Mouse (Mus musculus) embryo, embryonic 9.5 days (tissue): ENCODE results near the gene Cacng7.
A peak's percentile ranks its signal among the peaks of the same experiment; 100 is the strongest.

ENCODE experiments used
- DNase-seq: peaks from one replicate; pipeline ENCODE4 v3.0.0-alpha.2; 2017; ENCODE audit errors: extremely low spot score

The Cacng7 gene

DNA sequence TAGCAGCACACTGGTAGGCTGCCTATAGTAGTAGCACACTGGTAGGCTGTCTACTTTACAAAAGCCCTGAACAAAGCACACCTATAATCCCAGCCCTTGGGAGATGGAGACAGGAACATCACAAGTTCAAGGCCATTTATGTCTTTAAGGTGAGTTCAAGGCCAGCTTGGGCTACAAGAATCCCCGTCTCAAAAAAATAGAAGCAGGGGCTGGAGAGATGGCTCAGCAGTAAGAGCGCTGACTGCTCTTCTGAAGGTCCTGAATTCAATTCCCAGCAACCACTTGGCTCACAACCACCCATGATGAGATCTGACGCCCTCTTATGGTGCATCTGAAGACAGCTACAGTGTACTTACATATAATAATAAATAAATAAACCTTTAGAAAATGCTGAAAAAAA is 12.5 kb downstream of the Cacng7 start:
- DNase-seq, result no peak

DNA sequence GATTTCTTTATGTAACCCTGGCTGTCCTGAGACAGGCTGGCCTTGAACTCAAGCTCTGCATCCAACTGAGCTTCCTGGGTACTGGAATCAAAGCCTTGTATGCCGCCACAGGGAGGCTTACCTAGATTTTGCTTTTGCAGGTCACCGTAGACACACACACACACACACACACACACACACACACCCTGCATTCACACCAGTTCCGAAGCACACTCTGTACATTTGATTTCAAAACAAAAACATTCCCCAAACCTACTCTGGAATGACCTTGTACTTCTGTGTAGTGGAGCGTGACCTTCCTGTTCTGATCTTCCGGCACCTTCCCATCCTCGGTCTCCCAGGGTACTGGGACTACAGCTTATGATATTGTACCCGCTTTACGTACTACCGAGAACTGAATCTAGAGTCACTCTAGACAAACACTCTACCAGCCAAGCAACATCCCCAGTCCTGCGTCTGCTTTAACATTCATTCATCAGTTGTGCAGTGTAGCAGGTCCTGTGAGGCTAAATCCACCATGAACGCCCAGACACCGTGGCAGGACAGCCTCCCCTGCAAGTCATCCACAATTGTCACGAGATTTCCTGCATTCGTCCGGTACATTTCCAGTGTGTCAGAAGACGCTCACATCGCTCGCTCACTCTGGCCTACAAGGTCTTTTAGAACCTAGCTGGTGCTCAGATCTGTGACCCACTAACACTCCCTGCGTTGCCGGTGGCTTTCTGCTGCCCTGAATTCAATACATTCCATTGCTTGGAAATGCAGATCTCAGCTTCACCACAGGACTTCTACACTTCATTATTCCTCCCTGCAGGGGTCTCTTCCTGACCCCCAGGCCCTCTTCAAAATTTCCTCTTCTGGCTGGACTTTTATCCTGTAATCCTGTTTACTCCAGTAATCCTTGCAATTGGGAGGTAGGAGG is 14.9 kb downstream of the Cacng7 start:
- DNase-seq, result no peak

DNA sequence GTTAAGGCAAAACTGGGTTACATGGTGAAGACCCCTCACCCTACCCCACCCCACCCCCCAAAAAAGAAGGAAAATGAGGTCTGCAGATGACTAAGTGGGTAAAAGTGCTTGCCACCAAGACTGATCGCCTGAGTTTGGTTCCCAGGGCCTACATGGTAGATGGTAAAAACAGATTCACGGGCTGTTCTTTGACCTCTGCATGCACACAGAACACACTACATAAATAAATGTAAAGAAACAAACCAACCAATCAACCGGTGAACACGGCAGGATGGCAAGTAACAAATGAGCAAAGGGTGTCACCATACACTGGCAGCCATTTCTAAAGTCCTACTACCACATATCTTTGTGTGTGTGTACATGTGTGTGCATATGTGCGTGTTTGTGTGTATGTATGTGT is 15.6 kb downstream of the Cacng7 start:
- DNase-seq, result no peak

DNA sequence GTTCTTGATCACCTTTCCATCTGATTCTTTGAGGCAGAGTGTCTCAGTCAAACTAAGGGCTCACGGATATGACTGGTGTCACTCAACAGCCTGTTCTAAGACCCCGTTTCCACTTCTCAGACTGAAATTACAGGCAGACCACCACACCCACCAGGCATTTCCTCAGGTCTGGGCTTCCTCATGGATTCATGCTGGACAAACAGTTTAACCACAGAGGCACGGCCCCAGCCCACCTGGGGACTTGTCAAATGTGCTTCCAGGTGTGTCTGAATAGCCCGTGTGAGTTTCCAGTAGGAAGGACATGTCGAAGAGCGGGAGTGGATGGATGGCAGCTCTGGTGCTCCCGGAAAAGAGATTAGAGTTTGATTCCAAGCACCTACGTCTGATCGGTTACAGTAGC is 17.0 kb downstream of the Cacng7 start:
- DNase-seq, result no peak

DNA sequence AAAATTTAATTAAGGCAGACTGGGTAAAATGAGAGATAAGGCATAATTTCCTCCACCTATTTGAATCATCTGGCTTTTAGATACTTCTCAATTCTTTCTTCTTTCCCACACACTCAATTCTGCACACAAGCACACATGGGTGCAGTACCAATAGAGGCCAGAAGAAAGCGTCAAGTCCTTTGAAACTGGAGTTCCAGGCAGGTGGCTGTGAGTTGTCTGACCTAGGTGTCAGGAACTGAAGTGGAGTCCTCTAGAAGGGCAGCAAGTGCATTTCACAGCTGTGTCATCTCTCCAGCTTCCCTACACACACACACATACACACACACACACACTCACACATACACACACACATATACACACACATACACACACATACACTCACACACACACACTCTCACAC is 18.8 kb downstream of the Cacng7 start:
- DNase-seq, result no peak

DNA sequence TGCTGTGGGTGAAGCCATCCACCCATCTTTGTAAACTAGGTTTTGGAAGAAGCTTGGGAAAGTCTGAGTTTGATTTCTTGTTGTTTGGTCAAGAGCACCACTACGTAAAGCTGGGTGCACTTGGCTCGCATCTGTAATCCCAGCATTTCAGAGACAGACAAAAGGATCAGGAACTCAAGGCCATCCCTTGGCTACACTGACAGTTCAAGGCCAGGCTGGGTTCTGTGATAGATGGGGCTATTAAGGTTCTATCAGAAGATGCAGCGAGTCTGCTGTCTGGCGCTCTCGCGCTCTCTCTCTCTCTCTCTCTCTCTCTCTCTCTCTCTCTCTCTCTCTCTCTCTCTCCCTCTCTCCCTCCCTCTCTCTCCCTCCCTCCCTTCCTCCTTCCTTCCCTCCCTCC is 22.1 kb downstream of the Cacng7 start:
- no peak for DNase-seq

DNA sequence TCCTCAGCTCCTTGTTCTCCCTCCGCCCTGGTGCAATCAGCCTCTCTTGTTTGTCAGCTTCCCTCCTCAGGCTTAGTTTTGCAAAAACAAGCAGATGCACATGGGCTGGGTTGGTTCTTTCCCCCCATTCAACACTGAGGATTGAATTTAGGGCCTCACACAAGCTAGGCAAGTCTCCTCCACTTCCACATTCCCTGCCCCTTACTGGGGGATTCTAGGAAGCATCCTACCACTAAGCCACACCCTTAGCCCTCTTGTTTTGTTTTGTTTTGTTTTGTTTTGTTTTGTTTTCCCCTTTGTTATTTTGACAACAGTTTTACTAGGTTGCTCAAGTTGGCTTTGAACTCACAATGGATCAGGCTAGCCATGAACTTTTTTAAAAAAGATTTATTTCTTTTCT is 27.9 kb downstream of the Cacng7 start:
- DNase-seq, result no peak

DNA sequence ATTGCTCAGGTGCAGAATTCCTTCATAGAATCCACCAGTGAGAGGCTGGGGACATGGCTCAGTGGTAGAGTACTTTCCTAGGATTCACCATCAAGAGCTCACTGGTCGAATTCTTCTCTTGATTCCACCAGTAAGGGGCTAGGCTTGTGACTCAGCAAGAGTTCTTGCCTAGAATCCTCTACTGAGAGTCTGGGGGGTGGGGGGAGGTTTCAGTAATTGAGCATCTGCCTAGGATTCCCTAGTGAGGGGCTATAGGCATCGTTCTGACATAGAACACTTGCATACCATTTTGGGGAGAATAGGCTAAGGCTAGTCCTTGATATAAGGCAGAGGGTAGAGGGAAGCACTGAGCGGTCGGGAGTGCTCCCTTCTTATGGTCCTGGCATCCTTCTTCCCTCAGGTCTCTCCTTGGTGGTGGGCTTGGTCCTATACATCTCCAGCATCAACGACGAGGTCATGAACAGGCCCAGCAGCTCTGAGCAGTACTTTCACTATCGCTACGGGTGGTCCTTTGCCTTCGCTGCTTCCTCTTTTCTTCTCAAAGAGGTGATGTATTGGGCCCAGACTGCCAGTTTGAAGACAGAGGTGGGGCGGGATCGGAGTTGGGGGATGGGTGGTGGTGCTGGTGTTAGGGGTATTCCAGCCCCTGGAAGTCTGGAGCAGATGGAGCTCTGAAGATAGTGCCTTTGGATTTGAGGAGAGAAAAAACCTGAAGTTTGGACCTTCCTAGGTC is 33.0 kb downstream of the Cacng7 start:
- no peak for DNase-seq

DNA sequence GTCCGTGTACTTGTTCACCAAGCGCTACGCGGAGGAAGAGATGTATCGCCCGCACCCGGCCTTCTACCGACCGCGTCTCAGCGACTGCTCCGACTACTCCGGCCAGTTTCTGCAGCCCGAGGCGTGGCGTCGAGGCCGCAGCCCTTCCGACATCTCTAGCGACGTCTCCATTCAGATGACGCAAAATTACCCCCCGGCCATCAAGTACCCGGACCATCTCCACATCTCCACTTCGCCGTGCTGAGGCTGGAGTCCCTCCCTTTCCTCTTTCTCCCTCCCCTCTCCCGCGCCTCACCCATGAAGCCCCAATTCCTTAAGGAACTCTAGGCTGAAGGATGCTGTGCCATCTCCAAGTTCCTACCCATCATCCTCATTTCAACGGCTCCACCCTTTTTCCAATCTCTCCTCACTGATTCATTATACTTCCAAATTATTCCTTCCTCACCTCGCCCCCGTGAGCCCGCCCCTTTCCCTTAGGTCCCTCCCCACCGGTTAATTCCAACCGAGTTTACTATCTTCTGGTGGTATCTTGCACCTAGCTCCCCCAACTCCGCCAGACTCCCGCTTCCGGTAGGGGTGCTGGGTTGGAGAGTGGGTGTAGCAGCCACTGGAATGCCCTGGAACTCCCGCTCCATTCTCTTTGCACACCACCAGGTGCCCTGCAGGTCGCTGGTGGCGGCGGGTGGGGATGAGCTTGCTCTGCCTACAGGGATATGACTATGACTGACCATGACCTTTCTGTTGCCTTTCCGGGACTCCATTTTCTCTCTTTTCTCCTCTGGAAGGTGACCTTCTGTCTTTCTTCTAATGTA is 34.2 kb downstream of the Cacng7 start:
- DNase-seq, result no peak

DNA sequence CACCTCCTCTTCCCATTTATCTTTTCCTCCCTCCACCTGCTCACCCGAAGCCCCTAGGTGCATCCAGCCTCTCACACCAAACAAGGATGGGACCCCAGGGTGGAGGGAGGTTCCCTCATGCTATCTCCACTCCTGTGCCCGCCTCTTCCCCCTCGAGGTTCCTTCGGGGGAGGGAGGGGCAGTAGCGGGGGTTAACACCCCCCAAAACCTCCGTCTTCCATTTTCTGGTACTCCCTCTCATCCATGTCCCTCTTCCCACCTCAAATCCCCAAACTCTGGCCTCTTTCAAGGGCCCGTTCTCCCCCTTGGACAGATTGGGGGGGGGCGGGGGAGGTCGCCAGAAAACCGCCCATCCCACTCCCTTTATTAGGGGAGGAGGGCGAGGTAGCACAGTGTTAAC is 34.8 kb downstream of the Cacng7 start:
- no peak for DNase-seq

DNA sequence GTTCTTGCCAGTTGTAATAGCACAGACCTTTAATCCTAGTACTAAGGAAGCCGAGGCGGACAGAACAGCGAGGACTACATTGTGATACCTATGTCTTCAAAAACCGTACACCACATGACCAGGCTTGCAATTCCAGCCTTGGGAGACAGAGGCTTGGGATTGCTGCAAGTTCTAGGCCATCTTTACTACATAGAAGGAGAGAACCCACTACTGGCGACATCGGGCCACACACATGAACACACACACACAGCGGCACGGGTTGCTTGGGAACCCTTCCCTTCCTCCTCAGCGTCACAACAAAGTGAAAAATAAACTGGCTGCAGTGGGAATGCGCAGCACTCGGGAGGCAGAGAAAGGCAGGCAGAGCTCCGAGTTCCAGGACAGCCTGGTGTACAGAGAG is 35.6 kb downstream of the Cacng7 start:
- peak; percentile 19 for DNase-seq

DNA sequence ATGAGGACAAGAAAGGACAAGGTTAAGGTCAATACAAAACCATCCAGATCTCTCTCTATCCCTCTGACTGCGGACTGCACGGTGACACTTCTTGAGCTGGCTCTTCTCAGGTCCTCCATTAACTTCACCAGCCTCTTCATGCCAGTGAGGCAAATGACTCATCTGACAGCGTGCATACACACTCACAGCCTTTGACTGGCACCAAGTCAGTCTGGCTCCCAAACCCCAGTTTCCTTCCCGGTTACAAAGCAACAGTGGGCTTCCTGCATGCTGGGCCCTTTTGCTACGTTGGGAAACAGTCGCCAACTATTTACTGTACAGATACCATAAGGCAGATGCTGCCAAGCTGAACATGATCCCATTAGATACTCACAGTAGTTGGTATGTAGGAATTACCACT is 36.4 kb downstream of the Cacng7 start:
- DNase-seq, result no peak

DNA sequence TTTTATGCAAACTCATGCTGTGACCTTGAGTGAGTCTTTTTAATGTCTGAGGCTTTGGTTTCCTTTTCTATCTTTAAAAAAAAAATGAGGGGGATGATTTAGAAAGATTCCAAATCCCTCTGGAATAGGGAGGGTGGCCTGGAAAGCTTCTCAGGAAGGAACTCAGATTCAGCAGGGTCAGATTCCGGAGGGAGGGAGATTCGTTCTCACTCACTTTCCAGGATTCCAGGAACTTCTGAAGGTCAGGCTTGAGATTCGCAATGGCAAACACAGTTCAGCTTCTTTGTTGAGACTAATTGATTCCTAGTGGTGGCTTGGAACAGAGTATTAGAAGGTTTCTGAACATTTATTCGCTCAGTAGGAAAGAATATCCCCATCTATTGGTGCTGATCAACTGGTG is 37.7 kb downstream of the Cacng7 start:
- no peak for DNase-seq

DNA sequence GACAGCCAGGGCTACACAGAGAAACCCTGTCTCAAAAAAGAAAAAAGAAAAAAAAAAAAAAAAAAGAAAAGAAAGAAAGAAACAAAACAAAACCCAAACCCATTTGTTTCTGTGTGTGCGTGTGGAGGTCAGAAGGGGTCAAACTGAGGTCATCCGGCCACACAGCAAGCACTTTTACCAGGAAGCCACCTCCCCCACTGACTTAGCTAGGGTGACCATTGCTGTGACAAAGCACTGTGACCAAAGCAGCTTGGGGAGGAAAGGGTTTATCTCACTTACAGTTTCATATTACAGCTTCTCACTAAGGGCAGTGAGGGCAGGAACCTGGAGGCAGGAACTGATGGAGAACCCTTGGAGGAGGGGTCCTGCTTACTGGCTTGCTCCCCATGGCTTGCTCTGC is 39.6 kb downstream of the Cacng7 start:
- no peak for DNase-seq

DNA sequence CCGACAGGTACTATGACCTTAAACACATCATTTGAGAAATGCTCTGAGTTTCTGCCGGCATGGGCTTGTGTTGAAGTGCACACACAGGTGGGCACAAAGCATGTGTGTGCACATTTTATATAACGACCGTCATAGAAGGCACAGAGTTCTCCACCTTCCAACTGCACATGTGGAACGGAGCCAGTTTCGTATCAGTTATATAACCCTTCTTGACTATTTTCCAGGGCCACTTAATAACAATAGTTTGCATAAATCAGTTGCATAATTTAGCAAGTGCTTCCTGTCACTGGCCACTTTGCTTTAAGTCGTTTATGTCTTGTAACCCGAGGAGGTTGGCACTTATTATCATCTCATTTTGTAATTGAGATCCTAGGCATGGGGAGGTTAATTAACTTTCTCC is 41.0 kb downstream of the Cacng7 start:
- DNase-seq, result no peak

DNA sequence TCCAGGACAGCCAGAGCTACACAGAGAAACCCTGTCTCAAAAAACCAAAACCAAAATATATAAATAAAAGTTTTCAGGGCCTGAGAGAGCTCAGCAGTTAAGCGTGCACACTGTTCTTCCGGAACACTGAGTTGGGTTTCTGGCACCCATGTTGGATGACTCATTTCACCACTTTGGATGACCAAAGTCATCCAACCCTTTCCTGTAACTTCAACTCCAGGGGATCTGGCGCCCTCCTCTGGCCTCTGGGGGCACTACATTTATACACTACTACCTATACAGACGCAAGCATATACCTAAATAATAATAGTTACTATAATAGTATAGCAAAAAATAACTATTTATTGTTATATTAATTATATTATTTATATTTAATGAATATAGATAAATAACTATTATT is 44.1 kb downstream of the Cacng7 start:
- no peak for DNase-seq

DNA sequence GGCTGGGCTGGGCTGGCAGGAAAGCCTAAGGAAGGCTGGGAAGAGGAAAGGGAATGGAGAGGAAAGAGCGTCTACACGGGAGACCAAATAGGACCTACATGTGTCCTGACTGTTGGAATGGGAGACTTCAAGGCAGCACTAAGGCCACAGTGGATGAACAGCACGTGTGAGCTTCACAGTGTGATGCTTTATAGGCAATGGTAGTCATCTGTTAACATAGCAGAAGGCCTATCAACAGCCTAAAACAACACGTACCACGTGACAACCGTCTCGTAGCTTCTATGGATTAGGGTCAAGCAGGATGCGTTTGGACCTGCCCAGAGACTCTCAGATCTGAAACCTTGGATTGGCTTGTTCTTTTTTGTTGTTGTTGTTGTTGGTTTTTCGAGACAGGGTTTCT is 49.4 kb downstream of the Cacng7 start:
- no peak for DNase-seq

DNA sequence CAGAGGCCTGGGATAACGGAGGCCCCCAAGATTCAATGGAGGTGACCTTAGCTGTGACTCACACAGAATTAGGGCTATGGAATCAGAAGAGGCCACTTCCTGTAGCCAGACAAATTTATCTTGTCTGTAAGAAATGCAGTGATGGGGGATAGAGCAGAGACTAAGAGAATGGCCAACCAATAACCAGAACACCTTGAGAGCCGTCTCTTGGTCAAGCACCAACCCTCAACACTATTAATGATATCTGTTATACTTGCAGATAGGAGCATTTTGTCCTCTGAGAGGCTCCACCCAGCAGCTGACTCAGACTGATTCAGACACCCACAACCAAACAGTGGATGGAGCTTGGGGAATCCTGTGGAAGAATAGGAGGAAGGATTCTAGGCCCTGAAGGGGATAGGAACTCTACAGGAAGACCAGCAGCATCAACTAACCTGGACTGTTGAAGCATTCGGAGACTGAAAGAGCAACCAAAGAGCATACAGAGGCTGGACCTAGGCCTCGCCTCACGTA is 52.1 kb downstream of the Cacng7 start:
- no peak for DNase-seq

DNA sequence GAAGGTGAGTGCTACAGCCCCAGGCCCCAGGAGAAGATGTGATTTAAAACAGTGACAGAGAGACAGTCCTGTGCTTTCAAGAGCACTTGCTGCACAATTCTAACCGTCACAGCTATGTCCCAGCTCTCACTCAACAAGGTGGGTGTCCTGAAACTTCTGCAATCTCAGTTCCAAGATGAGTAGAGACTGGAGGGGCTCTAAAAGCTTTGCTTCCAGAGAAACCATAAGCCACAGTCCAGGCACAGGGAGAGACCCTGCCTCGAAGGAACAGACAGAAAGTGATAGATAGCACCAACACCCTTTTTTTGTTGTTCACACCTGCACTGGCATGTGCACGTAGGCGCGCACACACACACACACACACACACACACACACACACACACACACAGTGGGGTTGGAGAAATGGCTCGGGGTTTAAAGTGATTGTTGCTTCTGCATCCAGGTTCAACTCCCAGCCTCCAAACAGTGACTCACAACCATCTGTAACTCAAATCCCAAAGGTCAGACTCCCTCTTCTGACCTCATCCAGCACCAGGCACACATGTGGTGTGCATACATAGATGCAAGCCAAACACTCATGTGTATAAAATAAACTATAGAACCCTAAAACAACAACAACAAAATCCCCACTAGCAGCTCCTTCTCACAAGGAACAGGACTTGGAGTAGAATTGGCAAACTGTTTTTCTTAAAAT is 53.4 kb downstream of the Cacng7 start:
- no peak for DNase-seq

DNA sequence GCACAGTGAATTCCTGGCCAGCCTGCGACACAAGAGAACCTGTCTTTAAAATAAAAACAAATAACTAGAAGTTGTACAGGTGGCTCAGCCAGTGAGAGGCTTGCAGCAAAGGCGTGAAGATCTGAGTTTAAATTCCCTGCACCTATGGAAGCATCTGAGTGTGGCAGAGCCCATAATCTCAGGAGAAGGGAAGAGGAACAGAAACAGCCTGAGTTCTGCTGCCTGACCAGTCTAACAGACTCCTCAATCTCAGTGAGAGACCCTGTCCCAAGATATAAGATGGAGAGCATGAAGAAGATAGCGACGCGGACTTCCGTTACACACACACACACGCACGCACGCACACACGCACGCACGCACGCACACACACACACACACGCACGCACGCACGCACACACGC is 55.0 kb downstream of the Cacng7 start:
- DNase-seq, result no peak

DNA sequence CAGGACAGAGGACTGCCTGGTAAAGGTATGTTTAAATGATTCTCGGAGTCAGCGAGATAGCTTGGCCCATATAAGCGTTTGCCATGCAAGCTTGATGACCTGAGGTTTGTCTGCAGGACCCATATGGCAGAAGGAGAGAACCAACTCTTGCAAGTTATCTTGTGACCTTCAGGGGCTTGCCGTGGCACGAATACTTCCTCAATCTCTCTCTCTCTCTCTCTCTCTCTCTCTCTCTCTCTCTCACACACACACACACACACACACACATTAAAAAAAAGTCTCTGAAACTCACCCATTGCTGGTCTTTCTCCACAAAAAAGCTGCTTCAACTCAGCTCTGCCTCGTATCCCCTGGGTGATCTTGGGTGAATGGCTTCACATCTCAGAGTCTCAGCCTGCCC is 56.1 kb downstream of the Cacng7 start:
- no peak for DNase-seq
